Mouse (Mus musculus) embryonic facial prominence, embryonic 11.5 days (tissue): Measurements from ENCODE around the gene Lhx8. TPM values are rescaled to one million over a fixed set of nuclear protein-coding genes. Genes with fewer than 3 reads are reported as not detected.

Source experiments
- ATAC-seq: fragments of 200-750 bp; cut with Nextera tagmentation; replicated peaks from 2 replicates; pipeline ENCODE4 v1.8.0; 2017; ENCODE audit warnings: low read depth; ENCODE audit not compliant: insufficient number of reproducible peaks, low FRiP score, low TSS enrichment
- DNase-seq: peaks from one replicate; pipeline ENCODE4 v3.0.0-alpha.2; 2015; ENCODE audit warnings: low spot score
- H3K27ac ChIP-seq: fragments of 300-500 bp; sonication (generic); replicated peaks from 2 replicates; pipeline ENCODE4 v1.5.1; 2014; ENCODE audit warnings: mild to moderate bottlenecking, low read depth, low read length, control low read depth
- H3K27me3 ChIP-seq: fragments of 300-500 bp; sonication (generic); 2 replicates; pipeline ENCODE4 v1.6.1; 2014; ENCODE audit warnings: mild to moderate bottlenecking, low read length, moderate library complexity, mixed read lengths; ENCODE audit not compliant: control insufficient read depth, insufficient read depth
- H3K36me3 ChIP-seq: fragments of 300-500 bp; sonication (generic); replicated peaks from 2 replicates; pipeline ENCODE4 v1.6.1; 2014; ENCODE audit warnings: low read depth, mild to moderate bottlenecking, low read length, moderate library complexity, mixed read lengths; ENCODE audit not compliant: control insufficient read depth, insufficient read depth
- H3K4me1 ChIP-seq: fragments of 300-500 bp; sonication (generic); 2 replicates; pipeline ENCODE4 v1.6.1; 2014; ENCODE audit warnings: low read length, mixed read lengths; ENCODE audit not compliant: control insufficient read depth, insufficient read depth
- H3K4me2 ChIP-seq: fragments of 300-500 bp; sonication (generic); 2 replicates; pipeline ENCODE4 v1.6.1; 2014; ENCODE audit warnings: low read depth, mild to moderate bottlenecking, control low read depth, low read length, moderate library complexity
- H3K4me3 ChIP-seq: fragments of 300-500 bp; sonication (generic); 2 replicates; pipeline ENCODE4 v1.5.1; 2014; ENCODE audit warnings: low read depth, low read length, control low read depth
- H3K9ac ChIP-seq: fragments of 300-500 bp; sonication (generic); replicated peaks from 2 replicates; pipeline ENCODE4 v1.6.1; 2014; ENCODE audit warnings: mild to moderate bottlenecking, control low read depth, low read length
- H3K9me3 ChIP-seq: fragments of 300-500 bp; sonication (generic); replicated peaks from 2 replicates; pipeline ENCODE4 v1.6.1; 2016; ENCODE audit warnings: mild to moderate bottlenecking, low read length, inconsistent platforms, mixed read lengths; ENCODE audit not compliant: control insufficient read depth
- WGBS: fragments of 180-500 bp; shearing (Covaris S2); extraction: QIAGEN DNeasy Blood & Tissue Kit; methylation state at CpG from one replicate; pipeline ENCODE4 v1.1.7; 2014; 5-methylcytosine and 5-hydroxymethylcytosine counted together
- polyA plus RNA-seq: library from polyadenylated mRNA; unstranded; fragments of >200 nt; fragmentation: Nextera tagmentation; extraction: Ambion mirVana; gene quantifications from 2 replicates; pipeline ENCODE4 v1.2.1, GENCODE M21; 2014

The Lhx8 gene
- polyA plus RNA-seq, 1 experiment from 2014 or later: 73.1 TPM

- H3K9me3 ChIP-seq: no peaks in the 10 kb centered on the region
- ATAC-seq (no peak), DNase-seq (no peak)
- no peaks in the 10 kb centered on the region for H3K36me3 ChIP-seq
- H3K27ac ChIP-seq: no peak overlapping the region
- H3K4me1 ChIP-seq: no peaks in the 10 kb centered on the region
- no peak overlapping the region for H3K4me3 ChIP-seq
- no peak overlapping the region for H3K9ac ChIP-seq
- H3K27me3 ChIP-seq: no peaks in the 10 kb centered on the region
- WGBS: 82% methylated on average over 9 of the region's 9 CpGs
- H3K4me2 ChIP-seq: no peak overlapping the region
Observed at GRCm38 (mm10) chr3:154268313-154268712, 62.1 kb downstream of the Lhx8 start.

DNA sequence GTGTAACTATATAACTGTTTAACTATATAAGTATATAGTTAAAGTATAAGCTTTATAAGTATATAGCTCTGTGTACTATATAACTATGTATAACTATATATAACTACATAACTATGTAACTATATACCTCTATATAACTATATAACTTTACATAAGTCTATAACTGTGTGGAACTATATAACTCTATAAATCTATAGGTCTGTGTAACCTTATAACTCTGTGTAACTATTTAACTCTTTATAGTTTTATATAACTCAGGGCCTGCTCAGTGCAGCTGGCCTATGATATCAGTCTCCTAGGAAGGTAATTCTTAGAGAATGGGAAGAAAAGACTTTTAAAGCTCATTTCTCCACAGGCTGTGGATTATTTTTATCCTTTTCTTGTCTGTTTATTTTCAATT is 73.1 kb downstream of the Lhx8 start:
- H3K4me1 ChIP-seq: no peaks in the 10 kb centered on the region
- H3K4me2 ChIP-seq: no peak overlapping the region
- no peak for DNase-seq
- H3K4me3 ChIP-seq: no peak overlapping the region
- H3K9ac ChIP-seq: no peak overlapping the region
- no peak for ATAC-seq
- H3K36me3 ChIP-seq: no peaks in the 10 kb centered on the region
- H3K9me3 ChIP-seq: no peaks in the 10 kb centered on the region
- H3K27me3 ChIP-seq: no peaks in the 10 kb centered on the region
- H3K27ac ChIP-seq: no peak overlapping the region
